Mouse (Mus musculus): ENCODE results near the gene 1810062G17Rik. TPM values are rescaled to one million over a fixed set of nuclear protein-coding genes. Genes with fewer than 3 reads are reported as not detected.
A peak's percentile ranks its signal among the peaks of the same experiment; 100 is the strongest.

Gene 1810062G17Rik
- polyA plus RNA-seq (2015; fragmentation: Nextera tagmentation; extraction: Ambion mirVana), result 2.7 and 3.0 TPM in 2 replicates

- H3K27ac ChIP-seq (replicated peaks), result peak within 1 kb of the TSS; percentile 96
- H3K9me3 ChIP-seq (replicated peaks), result no peaks in the 10 kb centered on the region
- WGBS, result under 1% methylated on average over 32 of the region's 32 CpGs
- no peaks in the 10 kb centered on the region for H3K27me3 ChIP-seq
- peak within 1 kb of the TSS; percentile 81 for H3K4me3 ChIP-seq (replicated peaks)
- peak; percentile 99 for ATAC-seq (ENCODE audit: insufficient number of reproducible peaks, low FRiP score, low TSS enrichment, low read depth)
- H3K36me3 ChIP-seq, result no peaks in the 10 kb centered on the region
- H3K4me1 ChIP-seq, result peaks cover 33% of the 10 kb centered on the region
- peak within 1 kb of the TSS; percentile 63 for H3K4me2 ChIP-seq (replicated peaks)
- H3K9ac ChIP-seq, result peak within 1 kb of the TSS; percentile 84
These were observed at the start of gene 1810062G17Rik, which contains the start of gene Anxa5 for GRCm38 (mm10) chr3:36475532-36476087. Gene 1810062G17Rik (plus strand): TSS chr3:36475937. Gene Anxa5 (minus strand): TSS chr3:36475894.

GRCm38 (mm10) chr3:36427386-36427785 is 48.4 kb upstream of the 1810062G17Rik start:
- no peak overlapping the region for H3K27ac ChIP-seq (replicated peaks)
- ATAC-seq (ENCODE audit: insufficient number of reproducible peaks, low FRiP score, low TSS enrichment, low read depth), result no peak
- no peaks in the 10 kb centered on the region for H3K4me1 ChIP-seq
- 92% methylated on average over 8 of the region's 8 CpGs for WGBS
- no peaks in the 10 kb centered on the region for H3K27me3 ChIP-seq
- no peaks in the 10 kb centered on the region for H3K9me3 ChIP-seq (replicated peaks)
- H3K4me3 ChIP-seq (replicated peaks), result no peak overlapping the region
- H3K4me2 ChIP-seq (replicated peaks), result no peak overlapping the region
- no peak overlapping the region for H3K9ac ChIP-seq
- H3K36me3 ChIP-seq, result no peaks in the 10 kb centered on the region

GRCm38 (mm10) chr3:36430360-36430759 is 45.4 kb upstream of the 1810062G17Rik start:
- no peaks in the 10 kb centered on the region for H3K27me3 ChIP-seq
- no peak overlapping the region for H3K4me3 ChIP-seq (replicated peaks)
- H3K4me2 ChIP-seq (replicated peaks), result no peak overlapping the region
- 82% methylated on average over 1 of the region's 1 CpGs for WGBS
- no peak overlapping the region for H3K9ac ChIP-seq
- H3K9me3 ChIP-seq (replicated peaks), result no peaks in the 10 kb centered on the region
- no peaks in the 10 kb centered on the region for H3K36me3 ChIP-seq
- no peak overlapping the region for H3K27ac ChIP-seq (replicated peaks)
- H3K4me1 ChIP-seq, result no peaks in the 10 kb centered on the region
- no peak for ATAC-seq (ENCODE audit: insufficient number of reproducible peaks, low FRiP score, low TSS enrichment, low read depth)

GRCm38 (mm10) chr3:36440280-36440679 is 35.5 kb upstream of the 1810062G17Rik start:
- Histone ChIP-seq H3K9me3 (replicated peaks) (no peaks in the 10 kb centered on the region), H3K27me3 (no peaks in the 10 kb centered on the region), H3K27ac (replicated peaks) (no peak overlapping the region), H3K9ac (no peak overlapping the region), H3K4me1 (peaks cover 9% of the 10 kb centered on the region; the same call in 1 of the 2 replicates), H3K4me2 (replicated peaks) (no peak overlapping the region), H3K36me3 (no peaks in the 10 kb centered on the region), H3K4me3 (replicated peaks) (no peak overlapping the region)
- ATAC-seq (ENCODE audit: insufficient number of reproducible peaks, low FRiP score, low TSS enrichment, low read depth), result no peak
- 65% methylated on average over 4 of the region's 4 CpGs for WGBS

- Histone ChIP-seq H3K4me1 (peaks cover 9% of the 10 kb centered on the region; the same call in 1 of the 2 replicates), H3K27me3 (no peaks in the 10 kb centered on the region), H3K4me2 (replicated peaks) (no peak overlapping the region), H3K4me3 (replicated peaks) (no peak overlapping the region), H3K36me3 (peaks cover 8% of the 10 kb centered on the region), H3K9me3 (replicated peaks) (no peaks in the 10 kb centered on the region), H3K27ac (replicated peaks) (no peak overlapping the region), H3K9ac (no peak overlapping the region)
- WGBS, result 0% methylated on average over 2 of the region's 2 CpGs
- ATAC-seq (ENCODE audit: insufficient number of reproducible peaks, low FRiP score, low TSS enrichment, low read depth), result no peak
These were observed 33.3 kb upstream of the 1810062G17Rik start for GRCm38 (mm10) chr3:36442426-36442825.

GRCm38 (mm10) chr3:36446041-36446440 is 29.7 kb upstream of the 1810062G17Rik start:
- Histone ChIP-seq H3K4me3 (replicated peaks) (no peak overlapping the region), H3K27me3 (no peaks in the 10 kb centered on the region), H3K9me3 (replicated peaks) (no peaks in the 10 kb centered on the region), H3K4me1 (peaks cover 7% of the 10 kb centered on the region; the same call in 1 of the 2 replicates), H3K36me3 (peaks cover 40% of the 10 kb centered on the region), H3K9ac (no peak overlapping the region), H3K27ac (replicated peaks) (no peak overlapping the region), H3K4me2 (replicated peaks) (no peak overlapping the region)
- 93% methylated on average over 3 of the region's 3 CpGs for WGBS
- ATAC-seq (ENCODE audit: insufficient number of reproducible peaks, low FRiP score, low TSS enrichment, low read depth), result no peak

- Histone ChIP-seq H3K9ac (no peak overlapping the region), H3K4me3 (replicated peaks) (no peak overlapping the region), H3K27me3 (no peaks in the 10 kb centered on the region), H3K36me3 (peaks cover 43% of the 10 kb centered on the region), H3K27ac (replicated peaks) (no peak overlapping the region), H3K4me1 (peaks cover 7% of the 10 kb centered on the region; the same call in 1 of the 2 replicates), H3K9me3 (replicated peaks) (no peaks in the 10 kb centered on the region), H3K4me2 (replicated peaks) (no peak overlapping the region)
- ATAC-seq (ENCODE audit: insufficient number of reproducible peaks, low FRiP score, low TSS enrichment, low read depth), result no peak
- WGBS, result 80% methylated on average over 5 of the region's 5 CpGs
These were observed 29.2 kb upstream of the 1810062G17Rik start for GRCm38 (mm10) chr3:36446506-36446905.

GRCm38 (mm10) chr3:36446918-36447317 is 28.8 kb upstream of the 1810062G17Rik start:
- WGBS, result 66% methylated on average over 6 of the region's 6 CpGs

GRCm38 (mm10) chr3:36449292-36450165 is 26.2 kb upstream of the 1810062G17Rik start:
- peak overlapping the region; percentile 44 for H3K27ac ChIP-seq (replicated peaks)
- H3K9me3 ChIP-seq (replicated peaks), result no peaks in the 10 kb centered on the region
- H3K4me1 ChIP-seq, result peaks cover 7% of the 10 kb centered on the region; the same call in 1 of the 2 replicates
- ATAC-seq (ENCODE audit: insufficient number of reproducible peaks, low FRiP score, low TSS enrichment, low read depth), result peak; percentile 79
- H3K4me3 ChIP-seq (replicated peaks), result no peak overlapping the region
- no peak overlapping the region for H3K9ac ChIP-seq
- no peaks in the 10 kb centered on the region for H3K27me3 ChIP-seq
- WGBS, result 35% methylated on average over 20 of the region's 20 CpGs
- peaks cover 67% of the 10 kb centered on the region for H3K36me3 ChIP-seq
- no peak overlapping the region for H3K4me2 ChIP-seq (replicated peaks)

More at GRCm38 (mm10) chr3:36446918-36447317, 28.8 kb upstream of the 1810062G17Rik start:
- Histone ChIP-seq H3K9me3 (replicated peaks) (no peaks in the 10 kb centered on the region), H3K27me3 (no peaks in the 10 kb centered on the region), H3K36me3 (peaks cover 47% of the 10 kb centered on the region), H3K4me2 (replicated peaks) (no peak overlapping the region), H3K27ac (replicated peaks) (no peak overlapping the region), H3K4me3 (replicated peaks) (no peak overlapping the region), H3K4me1 (peaks cover 7% of the 10 kb centered on the region; the same call in 1 of the 2 replicates), H3K9ac (no peak overlapping the region)
- no peak for ATAC-seq (ENCODE audit: insufficient number of reproducible peaks, low FRiP score, low TSS enrichment, low read depth)

- no peak for ATAC-seq (ENCODE audit: insufficient number of reproducible peaks, low FRiP score, low TSS enrichment, low read depth)
- Histone ChIP-seq H3K9me3 (replicated peaks) (no peaks in the 10 kb centered on the region), H3K4me3 (replicated peaks) (no peak overlapping the region), H3K27me3 (no peaks in the 10 kb centered on the region), H3K9ac (no peak overlapping the region), H3K4me2 (replicated peaks) (no peak overlapping the region), H3K4me1 (peaks cover 7% of the 10 kb centered on the region; the same call in 1 of the 2 replicates), H3K36me3 (peaks cover 84% of the 10 kb centered on the region), H3K27ac (replicated peaks) (no peak overlapping the region)
- 87% methylated on average over 1 of the region's 1 CpGs for WGBS
These were observed 23.2 kb upstream of the 1810062G17Rik start for GRCm38 (mm10) chr3:36452502-36452901.

GRCm38 (mm10) chr3:36455124-36455523 is 20.6 kb upstream of the 1810062G17Rik start:
- H3K27ac ChIP-seq (replicated peaks), result no peak overlapping the region
- no peaks in the 10 kb centered on the region for H3K9me3 ChIP-seq (replicated peaks)
- peaks cover 85% of the 10 kb centered on the region for H3K36me3 ChIP-seq
- no peak for ATAC-seq (ENCODE audit: insufficient number of reproducible peaks, low FRiP score, low TSS enrichment, low read depth)
- WGBS, result 84% methylated on average over 8 of the region's 8 CpGs
- H3K27me3 ChIP-seq, result no peaks in the 10 kb centered on the region
- H3K9ac ChIP-seq, result no peak overlapping the region
- H3K4me3 ChIP-seq (replicated peaks), result no peak overlapping the region
- no peak overlapping the region for H3K4me2 ChIP-seq (replicated peaks)
- no peaks in the 10 kb centered on the region for H3K4me1 ChIP-seq
